Mouse (Mus musculus) 3T3-L1 (cell line): Measurements from ENCODE around the gene Slc7a6.
"Not testable (repeated sequence)": the region's sequence is repeated elsewhere in the genome, so short reads cannot be mapped to it uniquely, and the experiment has no call there.

Experiments
- DNase-seq: peaks from one replicate; pipeline ENCODE4 v3.0.0-alpha.2; 2015; ENCODE audit warnings: low read depth, low spot score

Slc7a6 gene

GRCm38 (mm10) chr8:106185628-106186270, 17.1 kb downstream of the Slc7a6 start:
- DNase-seq: peak; percentile 76

- DNase-seq: no peak
Measured at GRCm38 (mm10) chr8:106186394-106186793, 17.7 kb downstream of the Slc7a6 start.

GRCm38 (mm10) chr8:106189162-106189561, 20.5 kb downstream of the Slc7a6 start:
- no peak for DNase-seq

- no peak for DNase-seq
Measured at GRCm38 (mm10) chr8:106191639-106192038, 23.0 kb downstream of the Slc7a6 start.

- DNase-seq: no peak
Measured at GRCm38 (mm10) chr8:106193162-106193561, 24.5 kb downstream of the Slc7a6 start.

GRCm38 (mm10) chr8:106194062-106194461, 25.4 kb downstream of the Slc7a6 start:
- no peak for DNase-seq

- DNase-seq: peak; percentile 90
Measured at GRCm38 (mm10) chr8:106198741-106199140, 30.1 kb downstream of the Slc7a6 start.

- not testable (repeated sequence) for DNase-seq
Measured at GRCm38 (mm10) chr8:106199596-106199995, 30.9 kb downstream of the Slc7a6 start.

- peak; percentile 65 for DNase-seq
Measured at GRCm38 (mm10) chr8:106210035-106210731, 41.5 kb downstream of the Slc7a6 start.

GRCm38 (mm10) chr8:106210821-106211345, 42.2 kb downstream of the Slc7a6 start, which contains the start of the genes Slc7a6os and Prmt7:
TSS of gene Slc7a6os (minus strand) at chr8:106210935.
TSS of gene Prmt7 (plus strand) at chr8:106210936.
- peak; percentile 93 for DNase-seq

- DNase-seq: no peak
Measured at GRCm38 (mm10) chr8:106211421-106211820, 42.8 kb downstream of the Slc7a6 start.

GRCm38 (mm10) chr8:106213959-106214358, 45.3 kb downstream of the Slc7a6 start:
- no peak for DNase-seq

- DNase-seq: no peak
Measured at GRCm38 (mm10) chr8:106219620-106220019, 51.0 kb downstream of the Slc7a6 start.

- peak; percentile 81 for DNase-seq
Measured at GRCm38 (mm10) chr8:106226589-106226988, 57.9 kb downstream of the Slc7a6 start.

- no peak for DNase-seq
Measured at GRCm38 (mm10) chr8:106231536-106231935, 62.9 kb downstream of the Slc7a6 start.

GRCm38 (mm10) chr8:106232751-106233150, 64.1 kb downstream of the Slc7a6 start:
- no peak for DNase-seq

GRCm38 (mm10) chr8:106234567-106235261, 66.1 kb downstream of the Slc7a6 start:
- no peak for DNase-seq

- no peak for DNase-seq
Measured at GRCm38 (mm10) chr8:106237106-106237505, 68.4 kb downstream of the Slc7a6 start.
